Mouse (Mus musculus): Measurements from ENCODE around the gene Fdxr. TPM values are rescaled to one million over a fixed set of nuclear protein-coding genes. Genes with fewer than 3 reads are reported as not detected.

The Fdxr gene
- polyA plus RNA-seq, 1 experiment from 2014 or later = 15.2 TPM

GRCm38 (mm10) chr11:115274771-115275170, 2.1 kb downstream of the Fdxr start:
- Histone ChIP-seq H3K27ac (no peak overlapping the region), H3K4me1 (peaks cover 21% of the 10 kb centered on the region), H3K4me2 (no peak overlapping the region), H3K27me3 (no peaks in the 10 kb centered on the region; the same call in 1 of the 2 replicates), H3K36me3 (peaks cover 9% of the 10 kb centered on the region; the same call in 1 of the 2 replicates), H3K4me3 (no peak overlapping the region), H3K9ac (no peak overlapping the region), H3K9me3 (no peaks in the 10 kb centered on the region)
- 77% methylated on average over 6 of the region's 6 CpGs for WGBS
- no peak for ATAC-seq (ENCODE audit: insufficient number of reproducible peaks, low FRiP score, low TSS enrichment, low read depth)

- ATAC-seq (ENCODE audit: insufficient number of reproducible peaks, low FRiP score, low TSS enrichment, low read depth) = no peak
- no peak overlapping the region for H3K9ac ChIP-seq
- peaks cover 15% of the 10 kb centered on the region for H3K36me3 ChIP-seq
- peaks cover 5% of the 10 kb centered on the region for H3K27me3 ChIP-seq
- no peak overlapping the region for H3K4me3 ChIP-seq
- H3K9me3 ChIP-seq = no peaks in the 10 kb centered on the region
- no peak overlapping the region for H3K27ac ChIP-seq
- H3K4me1 ChIP-seq = peaks cover 21% of the 10 kb centered on the region
- WGBS = 80% methylated on average over 7 of the region's 7 CpGs
- no peak overlapping the region for H3K4me2 ChIP-seq
Observed at GRCm38 (mm10) chr11:115274178-115274577, 2.7 kb downstream of the Fdxr start.

- Histone ChIP-seq H3K27ac (no peak overlapping the region), H3K9me3 (no peaks in the 10 kb centered on the region), H3K4me3 (no peak overlapping the region), H3K4me2 (no peak overlapping the region), H3K4me1 (peaks cover 21% of the 10 kb centered on the region), H3K9ac (no peak overlapping the region), H3K27me3 (peaks cover 10% of the 10 kb centered on the region), H3K36me3 (peaks cover 19% of the 10 kb centered on the region)
- no peak for ATAC-seq (ENCODE audit: insufficient number of reproducible peaks, low FRiP score, low TSS enrichment, low read depth)
- WGBS = 65% methylated on average over 7 of the region's 7 CpGs
Observed at GRCm38 (mm10) chr11:115273735-115274134, 3.1 kb downstream of the Fdxr start.

GRCm38 (mm10) chr11:115272894-115273498, 3.9 kb downstream of the Fdxr start:
- peaks cover 17% of the 10 kb centered on the region for H3K27me3 ChIP-seq
- no peak overlapping the region for H3K9ac ChIP-seq
- peaks cover 20% of the 10 kb centered on the region for H3K4me1 ChIP-seq
- H3K4me3 ChIP-seq = no peak overlapping the region
- H3K9me3 ChIP-seq = no peaks in the 10 kb centered on the region
- no peak for ATAC-seq (ENCODE audit: insufficient number of reproducible peaks, low FRiP score, low TSS enrichment, low read depth)
- H3K27ac ChIP-seq = no peak overlapping the region
- peaks cover 26% of the 10 kb centered on the region for H3K36me3 ChIP-seq
- 79% methylated on average over 10 of the region's 10 CpGs for WGBS
- H3K4me2 ChIP-seq = no peak overlapping the region

GRCm38 (mm10) chr11:115271481-115271880, 5.4 kb downstream of the Fdxr start:
- peaks cover 32% of the 10 kb centered on the region for H3K27me3 ChIP-seq
- WGBS = 60% methylated on average over 10 of the region's 10 CpGs
- no peak overlapping the region for H3K4me2 ChIP-seq
- no peak overlapping the region for H3K9ac ChIP-seq
- no peak for ATAC-seq (ENCODE audit: insufficient number of reproducible peaks, low FRiP score, low TSS enrichment, low read depth)
- H3K9me3 ChIP-seq = no peaks in the 10 kb centered on the region
- no peak overlapping the region for H3K27ac ChIP-seq
- no peak overlapping the region for H3K4me3 ChIP-seq
- peaks cover 28% of the 10 kb centered on the region for H3K36me3 ChIP-seq
- peaks cover 25% of the 10 kb centered on the region for H3K4me1 ChIP-seq

GRCm38 (mm10) chr11:115271052-115271451, 5.8 kb downstream of the Fdxr start:
- peaks cover 28% of the 10 kb centered on the region for H3K36me3 ChIP-seq
- no peaks in the 10 kb centered on the region for H3K9me3 ChIP-seq
- no peak overlapping the region for H3K4me3 ChIP-seq
- 79% methylated on average over 9 of the region's 9 CpGs for WGBS
- peaks cover 25% of the 10 kb centered on the region for H3K4me1 ChIP-seq
- peaks cover 37% of the 10 kb centered on the region for H3K27me3 ChIP-seq
- no peak for ATAC-seq (ENCODE audit: insufficient number of reproducible peaks, low FRiP score, low TSS enrichment, low read depth)
- no peak overlapping the region for H3K4me2 ChIP-seq
- no peak overlapping the region for H3K9ac ChIP-seq
- no peak overlapping the region for H3K27ac ChIP-seq

- 24% methylated on average over 19 of the region's 19 CpGs for WGBS
- H3K27me3 ChIP-seq = peaks cover 44% of the 10 kb centered on the region
- ATAC-seq (ENCODE audit: insufficient number of reproducible peaks, low FRiP score, low TSS enrichment, low read depth) = no peak
Observed at GRCm38 (mm10) chr11:115270148-115270861, 6.5 kb downstream of the Fdxr start.

GRCm38 (mm10) chr11:115269330-115270066, 7.4 kb downstream of the Fdxr start:
- H3K4me3 ChIP-seq = no peak overlapping the region
- H3K27ac ChIP-seq = no peak overlapping the region
- H3K4me1 ChIP-seq = peaks cover 27% of the 10 kb centered on the region
- H3K9me3 ChIP-seq = no peaks in the 10 kb centered on the region
- no peak for ATAC-seq (ENCODE audit: insufficient number of reproducible peaks, low FRiP score, low TSS enrichment, low read depth)
- no peak overlapping the region for H3K9ac ChIP-seq
- WGBS = 91% methylated on average over 27 of the region's 27 CpGs
- H3K27me3 ChIP-seq = peaks cover 52% of the 10 kb centered on the region
- H3K36me3 ChIP-seq = peaks cover 28% of the 10 kb centered on the region
- H3K4me2 ChIP-seq = no peak overlapping the region

More at GRCm38 (mm10) chr11:115270148-115270861, 6.5 kb downstream of the Fdxr start:
- Histone ChIP-seq H3K4me2 (no peak overlapping the region), H3K4me3 (no peak overlapping the region), H3K9ac (no peak overlapping the region), H3K9me3 (no peaks in the 10 kb centered on the region), H3K4me1 (peaks cover 23% of the 10 kb centered on the region), H3K27ac (no peak overlapping the region), H3K36me3 (peaks cover 28% of the 10 kb centered on the region)

- 75% methylated on average over 11 of the region's 11 CpGs for WGBS
- no peak for ATAC-seq (ENCODE audit: insufficient number of reproducible peaks, low FRiP score, low TSS enrichment, low read depth)
- no peaks in the 10 kb centered on the region for H3K9me3 ChIP-seq
- peaks cover 27% of the 10 kb centered on the region for H3K4me1 ChIP-seq
- no peak overlapping the region for H3K27ac ChIP-seq
- H3K36me3 ChIP-seq = peaks cover 28% of the 10 kb centered on the region
- peaks cover 68% of the 10 kb centered on the region for H3K27me3 ChIP-seq
- no peak overlapping the region for H3K9ac ChIP-seq
- H3K4me3 ChIP-seq = no peak overlapping the region
- no peak overlapping the region for H3K4me2 ChIP-seq
Observed at GRCm38 (mm10) chr11:115267958-115268357, 8.9 kb downstream of the Fdxr start.

- ATAC-seq (ENCODE audit: insufficient number of reproducible peaks, low FRiP score, low TSS enrichment, low read depth) = no peak
- WGBS = 6% methylated on average over 41 of the region's 50 CpGs
- Histone ChIP-seq H3K9me3 (no peaks in the 10 kb centered on the region), H3K4me1 (peaks cover 27% of the 10 kb centered on the region), H3K4me3 (peak within 1 kb of the TSS; percentile 35), H3K36me3 (peaks cover 28% of the 10 kb centered on the region), H3K9ac (peak within 1 kb of the TSS; percentile 7; the same call in 1 of the 2 replicates), H3K27ac (no peak within 1 kb of the TSS), H3K27me3 (peaks cover 74% of the 10 kb centered on the region), H3K4me2 (peak within 1 kb of the TSS; percentile 64)
Observed at GRCm38 (mm10) chr11:115267061-115267883, 9.6 kb downstream of the Fdxr start, which contains the start of gene Grin2c. Grin2c (minus strand) TSS chr11:115267243.

- H3K4me2 ChIP-seq = peak overlapping the region; percentile 64
- peaks cover 83% of the 10 kb centered on the region for H3K27me3 ChIP-seq
- no peak for ATAC-seq (ENCODE audit: insufficient number of reproducible peaks, low FRiP score, low TSS enrichment, low read depth)
- no peaks in the 10 kb centered on the region for H3K9me3 ChIP-seq
- peaks cover 26% of the 10 kb centered on the region for H3K36me3 ChIP-seq
- peak overlapping the region; percentile 35 for H3K4me3 ChIP-seq
- WGBS = 3% methylated on average over 22 of the region's 22 CpGs
- no peak overlapping the region for H3K27ac ChIP-seq
- 0 out of 2 replicates have a peak overlapping the region, but pooled peaks have one; percentile 7 for H3K9ac ChIP-seq
- H3K4me1 ChIP-seq = peaks cover 27% of the 10 kb centered on the region
Observed at GRCm38 (mm10) chr11:115266400-115266778, 10.5 kb downstream of the Fdxr start.

Data from limb, embryonic 15.5 days (tissue).